Mouse (Mus musculus) embryonic facial prominence, embryonic 12.5 days (tissue): ENCODE results near the gene Mtmr14. TPM values are rescaled to one million over a fixed set of nuclear protein-coding genes. Genes with fewer than 3 reads are reported as not detected.
A peak's percentile ranks its signal among the peaks of the same experiment; 100 is the strongest.

Experiments
- ATAC-seq: fragments of 200-750 bp; cut with Nextera tagmentation; 2 replicates; pipeline ENCODE4 v1.8.0; 2017; ENCODE audit not compliant: insufficient number of reproducible peaks, insufficient read depth, low FRiP score, low TSS enrichment
- H3K27ac ChIP-seq: fragments of 300-500 bp; sonication (generic); 2 replicates; pipeline ENCODE4 v1.5.1; 2016; ENCODE audit warnings: mild to moderate bottlenecking
- H3K27me3 ChIP-seq: fragments of 300-500 bp; sonication (generic); 2 replicates; pipeline ENCODE4 v1.6.1; 2016; ENCODE audit warnings: mild to moderate bottlenecking, moderate library complexity
- H3K36me3 ChIP-seq: fragments of 300-500 bp; sonication (generic); 2 replicates; pipeline ENCODE4 v1.6.1; 2016; ENCODE audit warnings: mild to moderate bottlenecking
- H3K4me1 ChIP-seq: fragments of 300-500 bp; sonication (generic); 2 replicates; pipeline ENCODE4 v1.6.1; 2016
- H3K4me2 ChIP-seq: fragments of 300-500 bp; sonication (generic); replicated peaks from 2 replicates; pipeline ENCODE4 v1.6.1; 2016; ENCODE audit warnings: mild to moderate bottlenecking, moderate library complexity
- H3K4me3 ChIP-seq: fragments of 300-500 bp; sonication (generic); 2 replicates; pipeline ENCODE4 v1.5.1; 2016; ENCODE audit warnings: mild to moderate bottlenecking
- H3K9ac ChIP-seq: fragments of 300-500 bp; sonication (generic); 2 replicates; pipeline ENCODE4 v1.6.1; 2016; ENCODE audit warnings: mild to moderate bottlenecking, moderate library complexity
- H3K9me3 ChIP-seq: fragments of 300-500 bp; sonication (generic); 2 replicates; pipeline ENCODE4 v1.6.1; 2016; ENCODE audit warnings: mild to moderate bottlenecking, moderate library complexity
- WGBS: fragments of 180-500 bp; shearing (Covaris S2); methylation state at CpG from one replicate; pipeline ENCODE4 v1.1.7; 2016; 5-methylcytosine and 5-hydroxymethylcytosine counted together
- polyA plus RNA-seq: library from polyadenylated mRNA; unstranded; fragments of >200 nt; fragmentation: Nextera tagmentation; extraction: Ambion mirVana; gene quantifications from 2 replicates; pipeline ENCODE4 v1.2.1, GENCODE M21; 2016

Gene Mtmr14
- polyA plus RNA-seq, 1 experiment from 2014 or later = 47.7 TPM

DNA sequence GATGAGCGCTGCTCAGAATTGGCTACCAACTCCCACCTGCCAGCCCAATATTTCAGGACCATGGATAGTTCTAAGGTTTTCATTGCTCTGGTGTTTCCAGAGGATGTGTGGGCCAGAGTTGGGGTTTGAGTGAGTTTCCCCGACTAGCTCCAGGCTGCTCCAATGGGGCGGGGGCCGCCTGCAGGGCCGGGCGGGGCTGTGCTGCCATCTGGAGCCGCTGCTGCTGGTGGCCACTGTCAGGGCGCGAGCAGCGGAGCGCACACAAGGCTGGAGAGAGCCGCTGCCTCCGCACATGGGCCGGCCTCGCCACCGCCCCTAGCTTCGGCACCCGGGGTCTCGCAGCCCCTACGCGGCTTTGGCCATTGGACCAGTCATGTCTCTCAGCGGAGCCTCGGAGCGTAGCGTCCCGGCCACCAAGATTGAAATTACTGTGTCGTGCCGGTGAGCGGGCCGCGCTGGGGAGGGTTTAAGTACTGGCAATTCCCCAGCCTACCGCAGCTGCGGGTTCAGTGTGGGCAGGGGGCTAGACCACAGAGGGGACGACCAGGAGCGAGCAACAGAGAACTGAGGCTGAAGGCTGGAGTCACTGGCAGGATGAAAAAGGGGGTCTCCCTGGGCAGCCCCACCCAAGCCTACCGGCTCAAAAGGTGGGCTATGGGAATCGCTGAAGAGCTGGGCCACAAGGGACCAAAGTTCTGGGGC is 44.6 kb downstream of the Mtmr14 start, which contains the start of gene Cpne9:
Cpne9 (plus strand) TSS at position 207 of the 702 bp plus-strand sequence.
- peak; percentile 75 for ATAC-seq
- peaks cover 14% of the 10 kb centered on the region; the same call in 1 of the 2 replicates for H3K36me3 ChIP-seq
- H3K9me3 ChIP-seq = no peaks in the 10 kb centered on the region
- peaks cover 46% of the 10 kb centered on the region for H3K27me3 ChIP-seq
- peaks cover 7% of the 10 kb centered on the region; the same call in 1 of the 2 replicates for H3K4me1 ChIP-seq
- no peak within 1 kb of the TSS for H3K27ac ChIP-seq
- 2% methylated on average over 37 of the region's 37 CpGs for WGBS
- peak within 1 kb of the TSS; percentile 21 for H3K4me3 ChIP-seq
- no peak within 1 kb of the TSS for H3K9ac ChIP-seq
- H3K4me2 ChIP-seq = peak within 1 kb of the TSS; percentile 41

DNA sequence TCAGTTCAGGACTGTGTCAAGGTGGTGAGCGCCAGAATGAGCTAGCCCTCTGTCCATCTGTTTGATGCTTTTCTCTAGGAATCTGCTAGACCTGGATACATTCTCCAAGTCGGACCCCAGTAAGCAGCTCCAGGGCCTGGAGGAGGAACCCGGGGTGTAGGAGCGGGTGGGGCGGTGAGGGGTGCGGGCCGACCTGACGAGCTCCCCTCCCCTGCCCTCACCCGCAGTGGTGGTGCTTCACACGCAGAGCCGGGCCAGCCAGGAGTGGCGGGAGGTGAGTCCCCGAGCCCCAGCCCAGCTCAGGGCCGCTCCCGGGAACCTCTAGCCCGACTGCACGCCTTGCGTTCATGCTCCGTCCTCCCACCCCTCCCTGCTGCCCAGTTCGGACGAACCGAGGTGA is 45.3 kb downstream of the Mtmr14 start:
- H3K9ac ChIP-seq = no peak overlapping the region
- H3K9me3 ChIP-seq = no peaks in the 10 kb centered on the region
- H3K4me3 ChIP-seq = peak overlapping the region; percentile 21; the same call in 1 of the 2 replicates
- ATAC-seq = no peak
- peaks cover 7% of the 10 kb centered on the region; the same call in 1 of the 2 replicates for H3K4me1 ChIP-seq
- H3K27me3 ChIP-seq = peaks cover 46% of the 10 kb centered on the region
- WGBS = 0% methylated on average over 21 of the region's 22 CpGs
- no peak overlapping the region for H3K27ac ChIP-seq
- peak overlapping the region; percentile 26 for H3K4me2 ChIP-seq
- peaks cover 7% of the 10 kb centered on the region; the same call in 1 of the 2 replicates for H3K36me3 ChIP-seq

GRCm38 (mm10) chr6:113283500-113283899 is 45.9 kb downstream of the Mtmr14 start:
- ATAC-seq = no peak
- Histone ChIP-seq H3K4me3 (no peak overlapping the region), H3K9ac (no peak overlapping the region), H3K27me3 (peaks cover 46% of the 10 kb centered on the region), H3K9me3 (no peaks in the 10 kb centered on the region), H3K27ac (no peak overlapping the region), H3K4me1 (peaks cover 7% of the 10 kb centered on the region; the same call in 1 of the 2 replicates), H3K36me3 (peaks cover 5% of the 10 kb centered on the region; the same call in 1 of the 2 replicates), H3K4me2 (no peak overlapping the region; the same call in 1 of the 2 replicates)
- 7% methylated on average over 6 of the region's 6 CpGs for WGBS

DNA sequence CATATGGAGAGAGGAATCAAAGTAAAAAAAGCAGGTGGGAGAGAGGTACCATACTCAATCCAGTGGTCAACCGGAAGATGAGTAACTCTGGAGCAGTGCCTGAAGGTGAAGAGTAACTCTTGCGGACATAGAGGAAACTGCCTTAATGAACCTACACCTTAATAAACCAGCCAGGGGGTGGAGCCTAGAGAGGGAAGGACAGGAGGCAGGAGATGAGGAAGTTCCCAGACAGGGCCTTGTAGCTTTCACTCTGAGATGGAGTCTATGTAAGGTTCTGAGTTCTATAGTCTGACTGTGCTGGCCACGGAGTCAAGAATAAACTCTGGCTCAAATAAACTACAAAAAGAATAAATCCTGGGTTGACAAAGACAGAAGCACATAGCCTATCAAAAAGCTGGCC is 47.3 kb downstream of the Mtmr14 start:
- H3K4me3 ChIP-seq = no peak overlapping the region
- H3K4me2 ChIP-seq = no peak overlapping the region
- no peak overlapping the region for H3K9ac ChIP-seq
- no peaks in the 10 kb centered on the region for H3K9me3 ChIP-seq
- ATAC-seq = no peak
- H3K27me3 ChIP-seq = peaks cover 48% of the 10 kb centered on the region
- peaks cover 7% of the 10 kb centered on the region; the same call in 1 of the 2 replicates for H3K4me1 ChIP-seq
- WGBS = 74% methylated on average over 3 of the region's 3 CpGs
- no peak overlapping the region for H3K27ac ChIP-seq
- peaks cover 5% of the 10 kb centered on the region; the same call in 1 of the 2 replicates for H3K36me3 ChIP-seq

DNA sequence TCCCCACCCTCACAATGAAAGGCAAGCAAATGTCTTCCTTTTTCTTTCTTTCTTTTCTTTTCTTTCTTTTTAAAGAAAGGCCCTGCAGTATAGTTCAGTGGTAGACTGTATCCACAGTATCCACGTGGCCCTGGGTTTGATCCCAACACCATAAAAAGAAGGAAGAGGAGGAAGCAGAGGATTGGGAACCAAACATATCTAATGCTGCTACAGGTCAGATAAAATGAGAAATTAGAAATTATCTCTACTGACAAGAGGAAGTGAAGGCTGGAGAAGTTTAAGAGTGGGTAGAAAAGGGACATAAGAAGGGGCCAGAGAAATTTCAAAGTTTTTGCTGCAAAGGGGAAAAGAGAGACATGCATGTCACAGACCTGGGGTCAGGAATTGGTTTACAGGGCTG is 48.7 kb downstream of the Mtmr14 start:
- WGBS = 55% methylated on average over 1 of the region's 1 CpGs
- no peaks in the 10 kb centered on the region for H3K9me3 ChIP-seq
- no peak overlapping the region for H3K4me2 ChIP-seq
- no peaks in the 10 kb centered on the region for H3K36me3 ChIP-seq
- H3K9ac ChIP-seq = no peak overlapping the region
- peaks cover 7% of the 10 kb centered on the region; the same call in 1 of the 2 replicates for H3K4me1 ChIP-seq
- H3K4me3 ChIP-seq = no peak overlapping the region
- H3K27ac ChIP-seq = no peak overlapping the region
- ATAC-seq = no peak
- peaks cover 47% of the 10 kb centered on the region for H3K27me3 ChIP-seq

DNA sequence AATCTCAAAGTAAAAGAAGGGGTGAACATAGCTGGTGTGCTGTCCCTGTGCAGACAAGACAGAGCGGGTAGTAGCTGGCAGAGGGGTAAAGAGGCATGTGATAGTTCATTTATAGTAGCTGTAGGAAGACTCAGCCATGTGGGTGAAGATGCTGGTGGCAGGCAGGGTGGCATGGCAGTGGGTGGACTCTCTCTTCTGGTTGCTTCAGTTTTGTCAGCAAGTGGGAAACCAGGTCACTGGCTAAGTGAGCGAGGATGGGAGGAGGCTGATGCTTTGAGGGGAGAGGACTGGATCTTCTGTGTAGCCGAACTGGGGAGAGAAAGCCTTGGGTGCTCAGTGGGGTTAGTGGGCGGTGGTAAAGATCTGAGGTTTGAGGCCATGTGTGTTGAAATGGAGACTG is 49.6 kb downstream of the Mtmr14 start:
- Histone ChIP-seq H3K4me3 (no peak overlapping the region), H3K36me3 (no peaks in the 10 kb centered on the region), H3K27ac (no peak overlapping the region), H3K27me3 (peaks cover 38% of the 10 kb centered on the region), H3K9me3 (no peaks in the 10 kb centered on the region), H3K4me2 (no peak overlapping the region), H3K9ac (no peak overlapping the region), H3K4me1 (0 out of 2 replicates have a peak, but pooled peaks cover 5% of the 10 kb centered on the region)
- ATAC-seq = no peak
- 77% methylated on average over 4 of the region's 4 CpGs for WGBS

DNA sequence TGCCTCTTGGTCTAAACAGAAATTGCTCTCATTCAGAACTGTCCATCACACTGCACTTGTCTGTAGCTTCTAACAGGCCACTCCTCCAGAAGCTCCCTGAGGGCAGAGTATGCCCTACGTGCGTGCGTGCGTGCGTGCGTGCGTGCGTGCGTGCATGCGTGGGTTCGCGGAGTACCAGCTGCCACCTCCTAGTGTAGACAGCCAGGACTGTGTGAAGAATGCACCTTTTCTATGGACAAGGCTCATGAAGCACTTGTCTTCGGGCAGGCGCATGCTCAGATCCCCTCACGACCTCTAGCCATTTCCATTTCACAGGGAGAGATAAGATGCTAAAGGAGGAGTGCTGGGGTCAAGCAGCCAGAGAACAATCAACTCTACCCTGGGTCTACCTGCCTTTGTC is 51.7 kb downstream of the Mtmr14 start:
- no peak overlapping the region for H3K4me2 ChIP-seq
- H3K9me3 ChIP-seq = no peaks in the 10 kb centered on the region
- no peaks in the 10 kb centered on the region for H3K36me3 ChIP-seq
- no peaks in the 10 kb centered on the region for H3K4me1 ChIP-seq
- H3K27me3 ChIP-seq = peaks cover 17% of the 10 kb centered on the region
- no peak overlapping the region for H3K4me3 ChIP-seq
- no peak overlapping the region for H3K9ac ChIP-seq
- no peak for ATAC-seq
- no peak overlapping the region for H3K27ac ChIP-seq
- 94% methylated on average over 15 of the region's 15 CpGs for WGBS

DNA sequence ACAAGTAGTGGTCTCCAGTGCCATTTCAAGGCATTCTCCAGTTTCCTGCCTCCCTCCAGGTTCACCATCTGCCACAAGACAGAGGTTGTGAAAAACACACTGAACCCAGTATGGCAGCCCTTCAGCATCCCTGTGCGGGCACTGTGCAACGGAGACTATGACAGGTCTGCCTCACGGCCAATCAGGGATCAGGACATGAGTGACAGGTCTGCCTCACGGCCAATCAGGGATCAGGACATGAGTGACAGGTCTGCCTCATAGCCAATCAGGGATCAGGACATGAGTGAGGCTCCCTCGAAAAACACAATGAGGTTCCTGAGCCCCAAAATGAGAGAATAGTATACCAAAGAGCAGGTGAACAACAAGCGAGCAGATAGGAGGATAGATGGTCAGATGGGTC is 52.7 kb downstream of the Mtmr14 start:
- Histone ChIP-seq H3K27ac (no peak overlapping the region), H3K36me3 (no peaks in the 10 kb centered on the region), H3K4me3 (no peak overlapping the region), H3K27me3 (0 out of 2 replicates have a peak, but pooled peaks cover 8% of the 10 kb centered on the region), H3K9me3 (no peaks in the 10 kb centered on the region), H3K4me2 (no peak overlapping the region), H3K9ac (no peak overlapping the region), H3K4me1 (no peaks in the 10 kb centered on the region)
- no peak for ATAC-seq
- WGBS = 70% methylated on average over 6 of the region's 6 CpGs

GRCm38 (mm10) chr6:113292938-113293337 is 55.3 kb downstream of the Mtmr14 start:
- no peak overlapping the region for H3K27ac ChIP-seq
- H3K4me1 ChIP-seq = no peaks in the 10 kb centered on the region
- 0 out of 2 replicates have a peak, but pooled peaks cover 2% of the 10 kb centered on the region for H3K27me3 ChIP-seq
- no peak overlapping the region for H3K9ac ChIP-seq
- ATAC-seq = no peak
- no peak overlapping the region for H3K4me3 ChIP-seq
- WGBS = 68% methylated on average over 5 of the region's 5 CpGs
- no peaks in the 10 kb centered on the region for H3K9me3 ChIP-seq
- H3K36me3 ChIP-seq = no peaks in the 10 kb centered on the region
- H3K4me2 ChIP-seq = no peak overlapping the region

DNA sequence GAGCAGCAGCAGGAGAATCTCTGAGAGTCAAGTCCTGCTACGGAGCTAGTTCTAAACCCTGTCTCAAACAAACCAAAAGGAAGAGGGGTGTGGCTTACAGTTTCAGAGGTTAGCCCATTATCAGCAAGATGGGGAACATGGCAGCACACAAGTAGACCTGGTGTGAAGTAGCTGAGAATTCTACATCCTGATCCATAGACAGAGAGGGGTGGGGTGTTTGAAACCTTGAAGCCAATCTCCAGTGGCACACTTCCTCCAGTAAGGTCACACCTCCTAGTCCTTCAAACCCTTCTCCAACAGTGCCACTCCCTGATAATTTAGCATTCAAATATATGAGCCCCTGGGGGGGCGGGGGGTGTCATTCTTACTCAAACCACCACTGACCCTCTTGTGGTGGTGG is 58.4 kb downstream of the Mtmr14 start:
- no peak overlapping the region for H3K4me2 ChIP-seq
- ATAC-seq = no peak
- H3K27me3 ChIP-seq = no peaks in the 10 kb centered on the region
- no peaks in the 10 kb centered on the region for H3K9me3 ChIP-seq
- H3K36me3 ChIP-seq = no peaks in the 10 kb centered on the region
- 0 out of 2 replicates have a peak, but pooled peaks cover 3% of the 10 kb centered on the region for H3K4me1 ChIP-seq
- H3K27ac ChIP-seq = no peak overlapping the region
- H3K4me3 ChIP-seq = no peak overlapping the region
- no peak overlapping the region for H3K9ac ChIP-seq
- 74% methylated on average over 2 of the region's 2 CpGs for WGBS

GRCm38 (mm10) chr6:113296639-113297038 is 59.0 kb downstream of the Mtmr14 start:
- no peaks in the 10 kb centered on the region for H3K36me3 ChIP-seq

GRCm38 (mm10) chr6:113301350-113301749 is 63.7 kb downstream of the Mtmr14 start:
- no peak overlapping the region for H3K4me3 ChIP-seq
- peaks cover 8% of the 10 kb centered on the region; the same call in 1 of the 2 replicates for H3K4me1 ChIP-seq
- ATAC-seq = no peak
- H3K27me3 ChIP-seq = 0 out of 2 replicates have a peak, but pooled peaks cover 3% of the 10 kb centered on the region
- no peak overlapping the region for H3K27ac ChIP-seq
- no peak overlapping the region for H3K9ac ChIP-seq
- 76% methylated on average over 5 of the region's 5 CpGs for WGBS
- no peaks in the 10 kb centered on the region for H3K9me3 ChIP-seq
- no peaks in the 10 kb centered on the region for H3K36me3 ChIP-seq
- no peak overlapping the region for H3K4me2 ChIP-seq

More at GRCm38 (mm10) chr6:113296639-113297038, 59.0 kb downstream of the Mtmr14 start:
- 64% methylated on average over 4 of the region's 4 CpGs for WGBS
- Histone ChIP-seq H3K27me3 (no peaks in the 10 kb centered on the region), H3K9me3 (no peaks in the 10 kb centered on the region), H3K4me1 (0 out of 2 replicates have a peak, but pooled peaks cover 3% of the 10 kb centered on the region), H3K27ac (no peak overlapping the region), H3K4me3 (no peak overlapping the region), H3K9ac (no peak overlapping the region), H3K4me2 (no peak overlapping the region)
- ATAC-seq = no peak
